Mouse (Mus musculus) fibroblast of lung, adult 2 months (primary cell): ENCODE data around the gene Tas2r130.
"Not testable (repeated sequence)": the region's sequence is repeated elsewhere in the genome, so short reads cannot be mapped to it uniquely, and the experiment has no call there.

Experiments
- DNase-seq: peaks from one replicate; pipeline ENCODE4 v3.0.0-alpha.2; 2011; ENCODE audit warnings: low read depth

Tas2r130 gene

GRCm38 (mm10) chr6:131630812-131631211 is at the start of gene Tas2r130:
TSS of gene Tas2r130 (minus strand) at chr6:131630912.
- no peak for DNase-seq

- no peak for DNase-seq
Measured at GRCm38 (mm10) chr6:131678786-131679185, 48.1 kb upstream of the Tas2r130 start, which contains the start of gene Tas2r106. TSS of gene Tas2r106 (minus strand) at chr6:131678886.

GRCm38 (mm10) chr6:131660049-131660448 is 29.3 kb upstream of the Tas2r130 start, which contains the start of gene Tas2r107:
TSS of gene Tas2r107 (minus strand) at chr6:131660149.
- no peak for DNase-seq

- not testable (repeated sequence) for DNase-seq
Measured at GRCm38 (mm10) chr6:131609956-131610355, 20.8 kb downstream of the Tas2r130 start.

- DNase-seq = no peak
Measured at GRCm38 (mm10) chr6:131604821-131605220, 25.9 kb downstream of the Tas2r130 start.
